Mouse (Mus musculus) bone marrow, adult 2 months (tissue): ENCODE data around the gene Fnip2.

Experiments used
- CTCF ChIP-seq: fragments of 200-500 bp; IDR thresholded peaks from 2 replicates; pipeline ENCODE4 v1.5.1; 2011; ENCODE audit warnings: low read length, control low read depth; ENCODE audit not compliant: control insufficient read depth, insufficient read depth
- POLR2A ChIP-seq: fragments of 200-500 bp; IDR thresholded peaks from 2 replicates; pipeline ENCODE4 v1.6.1; 2011; ENCODE audit warnings: low read depth, mild to moderate bottlenecking, control low read depth, low read length, borderline replicate concordance; ENCODE audit not compliant: control insufficient read depth

GRCm38 (mm10) chr3:79478880-79479279 is 88.7 kb downstream of the Fnip2 start:
- TF ChIP-seq CTCF, result no peak
- TF ChIP-seq POLR2A, result no peak
